Mouse (Mus musculus): ENCODE data around the gene Slc7a10.

GRCm38 (mm10) chr7:35233861-35234260, 47.7 kb downstream of the Slc7a10 start:
- TF ChIP-seq CTCF (IDR thresholded peaks at IDR 0.05; ENCODE audit: control insufficient read depth, insufficient read depth, insufficient read length) (no peak), MYOD1 (IDR thresholded peaks at IDR 0.05; ENCODE audit: control insufficient read depth, insufficient read length, low read depth) (no peak)
